Mouse (Mus musculus): ENCODE results near the gene Celf1. TPM values are rescaled to one million over a fixed set of nuclear protein-coding genes. Genes with fewer than 3 reads are reported as not detected.

The Celf1 gene
- total RNA-seq, 2 experiments from 2014 or later, result 94.0 to 103 TPM

DNA sequence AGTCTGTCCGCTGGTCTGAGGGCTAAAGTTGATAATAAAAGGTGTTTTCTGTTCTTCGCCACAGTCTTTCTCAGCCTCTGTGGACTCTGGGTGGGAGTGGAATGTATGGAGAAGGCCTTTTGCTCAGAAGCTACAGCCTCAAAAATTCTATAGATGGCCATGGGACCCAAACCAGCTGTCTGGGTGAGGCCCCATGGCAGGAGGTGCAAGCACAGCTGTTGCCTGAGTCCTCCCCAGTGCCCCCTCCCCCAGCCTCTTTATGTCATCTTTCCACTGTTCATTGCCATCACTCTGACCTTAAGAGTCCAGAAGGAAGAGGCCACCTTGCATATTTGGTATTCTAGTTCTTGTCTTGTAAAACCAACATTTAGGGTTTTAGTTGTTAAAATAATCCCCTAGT, 119.2 kb downstream of the Celf1 start:
- no peak for DNase-seq (ENCODE audit: low spot score in 2 of 2)

DNA sequence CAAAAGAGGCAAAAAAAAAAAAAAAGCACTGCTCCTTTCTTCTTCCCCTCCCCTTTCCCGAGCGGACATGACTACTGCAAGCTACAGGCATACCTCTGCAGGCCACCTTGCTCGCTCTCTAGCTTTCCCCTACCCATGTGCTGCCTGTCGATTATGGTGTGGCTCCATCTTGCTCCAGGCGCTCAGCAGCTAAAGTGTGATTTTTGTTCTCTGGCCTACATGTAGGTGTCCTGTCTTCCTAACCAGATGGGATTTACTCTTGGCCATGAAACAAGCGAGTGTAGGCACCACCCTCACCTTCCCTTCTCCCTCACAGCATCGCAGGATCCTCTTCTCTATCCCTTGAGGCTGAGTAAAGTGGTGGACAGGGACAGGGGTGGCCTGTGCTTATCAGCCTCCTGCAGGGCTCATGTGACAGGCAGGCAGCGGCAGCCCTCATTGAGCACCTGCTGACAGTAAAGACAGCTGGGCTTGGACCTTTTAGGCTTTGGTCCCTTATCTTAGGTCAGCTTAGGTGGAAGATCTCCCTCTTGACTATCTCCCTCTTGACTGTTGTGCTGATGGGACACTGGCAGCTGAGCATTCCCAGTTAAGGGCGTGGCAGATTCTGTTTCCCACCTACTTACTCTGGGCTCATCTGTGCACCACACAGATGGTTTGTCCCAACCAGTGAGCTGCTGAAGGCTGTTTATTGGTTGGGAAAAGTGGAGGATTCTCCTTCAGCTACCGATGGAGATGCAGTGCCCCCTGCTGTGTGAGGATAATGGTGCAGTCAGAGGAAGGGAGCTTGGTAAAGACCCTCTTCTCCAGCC, 120.6 kb downstream of the Celf1 start:
- no peak for DNase-seq (ENCODE audit: low spot score in 2 of 2)

DNA sequence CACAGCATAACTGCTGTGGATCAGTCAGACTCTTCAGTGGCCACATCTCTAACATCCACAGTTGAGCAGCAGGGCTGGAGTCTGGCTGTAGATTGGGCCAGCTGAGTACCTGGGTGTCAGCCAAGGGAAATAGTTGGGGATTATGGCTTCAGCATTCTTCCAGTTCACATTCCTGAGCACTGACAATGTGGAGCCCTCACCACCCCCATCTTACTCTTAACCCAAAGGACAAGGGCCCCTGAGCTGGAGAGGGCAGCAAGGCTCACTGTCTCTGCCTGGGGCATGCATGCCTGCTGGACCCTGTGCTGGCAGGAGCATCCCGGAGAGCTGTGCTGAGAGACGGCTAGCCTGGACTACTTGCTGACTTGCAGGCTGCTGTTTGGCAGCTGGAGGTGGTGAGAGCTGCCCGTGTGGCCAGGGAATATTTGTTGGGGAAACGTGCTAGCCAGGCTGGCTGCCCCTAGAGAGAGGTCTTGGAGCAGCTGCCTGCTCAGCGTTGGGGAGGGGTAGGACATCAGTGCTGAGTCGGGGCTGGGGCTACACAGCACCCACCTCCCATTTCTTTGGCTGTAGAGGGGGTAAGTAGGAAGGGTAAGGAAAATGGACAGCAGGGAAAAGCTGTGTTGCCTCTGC, 121.8 kb downstream of the Celf1 start:
- no peak for DNase-seq (ENCODE audit: low spot score in 2 of 2)

DNA sequence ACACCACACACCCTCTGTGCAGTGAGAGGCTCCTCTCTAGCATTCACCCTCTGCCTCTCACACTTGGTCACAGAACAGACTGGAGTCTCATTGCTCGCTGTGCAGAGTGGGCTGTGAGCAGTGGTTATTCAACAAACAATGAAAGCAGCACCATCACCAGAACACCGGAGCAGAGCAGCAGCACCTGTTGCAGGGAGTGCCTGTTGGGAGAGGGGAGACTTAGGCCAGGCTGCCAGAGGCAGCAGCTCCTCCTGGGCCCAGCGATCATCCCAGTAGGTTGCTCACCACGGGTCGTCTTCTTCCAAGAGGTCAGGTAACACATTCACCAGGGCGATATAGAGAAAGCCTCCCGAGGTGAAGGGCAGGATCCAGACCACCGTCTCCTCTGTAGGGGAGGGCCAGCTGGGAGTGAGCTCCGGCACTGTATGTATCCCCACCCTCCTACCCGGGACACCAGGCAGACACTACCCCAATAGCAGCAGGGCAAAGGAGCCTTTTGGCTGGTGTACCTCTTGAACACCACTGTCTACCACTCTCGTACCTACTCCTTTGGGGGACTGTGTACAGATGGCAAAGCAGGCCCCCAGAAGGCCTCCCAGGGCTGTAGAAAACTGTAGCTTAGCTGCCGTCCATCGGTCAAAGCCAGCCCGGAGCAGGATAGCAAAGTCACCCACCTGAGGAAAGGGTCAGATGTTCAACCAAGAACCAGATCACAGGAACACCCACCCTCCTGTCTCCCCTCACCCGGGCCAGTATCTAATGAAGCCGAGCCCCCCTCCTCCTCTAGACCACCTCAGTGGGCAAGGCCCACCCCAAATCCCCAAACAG, 122.8 kb downstream of the Celf1 start:
- DNase-seq (ENCODE audit: low spot score in 2 of 2), result no peak

DNA sequence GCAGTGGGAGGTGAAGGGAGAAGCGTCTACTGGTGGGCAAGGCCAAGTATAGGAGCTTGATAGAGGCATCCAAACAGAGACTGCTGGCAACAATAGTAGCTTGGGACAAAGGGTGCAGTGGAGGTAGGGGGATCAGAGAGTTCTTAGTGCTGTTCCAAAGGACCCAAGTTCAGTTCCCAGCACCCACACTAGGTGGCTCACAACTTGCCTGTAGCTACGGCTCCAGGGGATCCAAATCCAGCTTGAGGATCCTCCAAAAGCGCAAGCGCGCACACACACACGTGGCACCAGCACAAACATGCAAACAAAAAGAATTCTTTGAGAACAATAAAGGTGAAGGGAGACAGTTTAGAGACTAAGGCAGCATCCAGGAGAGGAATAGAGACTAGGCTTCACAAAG, 124.0 kb downstream of the Celf1 start:
- no peak for DNase-seq (ENCODE audit: low spot score in 2 of 2)

DNA sequence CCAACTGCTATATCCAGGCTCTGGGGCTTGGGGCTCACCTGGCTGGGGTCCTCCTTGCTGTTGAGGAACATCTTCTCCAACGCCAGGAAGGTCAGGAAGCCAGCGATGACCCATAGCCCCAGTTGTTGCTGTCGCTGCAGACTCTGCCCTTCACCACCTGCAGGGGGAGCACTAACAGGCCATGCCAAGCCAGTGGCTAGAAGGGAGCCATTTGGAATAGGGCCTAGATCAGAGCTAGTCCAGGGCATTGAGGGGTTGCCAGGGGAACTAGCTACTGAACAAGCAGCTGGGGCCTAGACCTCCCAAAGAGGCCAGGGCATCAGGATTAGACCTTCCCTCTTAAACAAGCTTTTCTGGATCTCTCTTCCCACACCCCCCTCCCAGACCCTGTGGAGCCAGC, 125.4 kb downstream of the Celf1 start:
- DNase-seq (ENCODE audit: low spot score in 2 of 2), result no peak

DNA sequence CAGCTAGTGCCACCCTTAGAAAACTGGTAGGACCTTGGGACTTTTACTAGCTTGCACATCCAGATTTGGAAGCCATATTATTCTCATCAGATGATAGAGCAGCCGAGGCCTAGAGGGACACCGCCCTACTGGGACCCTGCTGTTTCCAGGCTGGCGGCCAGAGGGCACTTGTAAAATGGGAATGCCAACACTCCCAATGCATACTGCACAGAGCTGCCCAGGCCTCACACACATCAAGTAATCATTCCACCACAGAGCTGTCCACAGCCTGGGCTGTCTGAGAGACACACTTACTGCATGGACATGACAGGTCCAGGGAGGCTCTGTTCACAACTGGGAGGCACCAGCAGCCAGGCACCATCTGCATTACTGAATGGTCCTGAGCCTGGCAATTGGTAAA, 126.3 kb downstream of the Celf1 start:
- DNase-seq (ENCODE audit: low spot score in 2 of 2), result no peak

DNA sequence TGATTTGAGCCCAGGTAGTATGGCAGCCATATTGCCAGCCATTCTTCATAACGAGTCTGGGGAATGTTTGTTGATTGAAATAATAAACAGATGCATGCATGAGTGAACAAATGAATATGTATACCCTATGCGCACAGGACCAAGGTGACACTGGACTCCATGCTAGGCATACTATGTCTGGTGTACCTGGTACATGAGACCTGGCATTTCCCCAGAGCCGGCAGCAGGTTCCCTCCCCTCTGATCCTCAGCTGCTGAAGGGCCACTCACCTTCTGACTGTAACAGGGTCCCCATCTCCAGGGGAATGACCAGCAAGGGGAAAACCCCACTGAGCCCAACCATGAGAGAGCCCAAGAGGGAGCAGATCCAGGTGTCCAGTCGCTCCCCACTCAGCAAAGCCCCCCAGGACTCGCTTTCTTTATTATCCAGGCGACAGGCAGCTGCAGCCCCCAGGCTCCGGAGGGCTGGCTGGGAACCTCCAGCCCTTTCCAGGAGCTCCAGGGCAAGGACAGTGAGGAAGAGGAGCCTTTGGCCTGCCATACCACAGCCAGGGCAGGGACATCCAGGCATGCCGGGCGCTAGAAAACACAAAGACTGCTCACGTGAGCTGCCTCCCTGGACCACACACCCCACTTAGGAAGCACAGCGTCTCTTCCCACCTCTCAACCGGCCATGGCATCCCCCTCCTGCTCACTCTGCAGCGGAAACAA, 128.1 kb downstream of the Celf1 start:
- no peak for DNase-seq (ENCODE audit: low spot score in 2 of 2)

DNA sequence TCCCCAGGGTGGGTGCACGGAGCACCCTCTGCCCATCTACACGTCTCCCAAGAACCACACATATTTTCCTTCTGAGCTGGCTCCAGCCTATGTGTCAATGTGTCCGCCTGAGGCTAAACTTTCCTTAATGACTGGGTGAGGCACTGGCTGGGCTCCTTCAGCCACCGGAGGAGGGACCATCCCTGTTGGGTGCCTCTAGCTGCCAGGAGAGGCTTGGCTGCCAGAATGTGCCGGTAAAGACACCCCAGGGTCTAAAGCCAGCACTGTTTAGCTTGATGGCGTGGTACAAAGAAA, 128.6 kb downstream of the Celf1 start:
- DNase-seq (ENCODE audit: low spot score in 2 of 2), result no peak

Other genes with a start within 250 kb of the Celf1 start
- gene Fnbp4, start 195.0 kb upstream of the Celf1 start, total RNA-seq (2021), result 100 to 1,000 TPM; 120 to 121 TPM
- 1 to 10 TPM; 1.3 to 2.1 TPM for gene Agbl2, start 157.7 kb upstream of the Celf1 start, total RNA-seq (2021)
- 100 to 1,000 TPM; 177 to 190 TPM for gene Mtch2, start 93.2 kb upstream of the Celf1 start, total RNA-seq (2021)
- 1 to 10 TPM; 5.4 to 5.6 TPM for gene C1qtnf4, start 54.5 kb upstream of the Celf1 start, total RNA-seq (2021)
- 10 to 100 TPM; 35.6 to 37.4 TPM for gene Kbtbd4, start 35.6 kb upstream of the Celf1 start, total RNA-seq (2021)
- gene Ndufs3, start 35.6 kb upstream of the Celf1 start, total RNA-seq (2021), result 100 to 1,000 TPM; 354 to 392 TPM
- 1 to 10 TPM; 4.2 to 4.9 TPM for gene Rapsn, start 95.2 kb downstream of the Celf1 start, total RNA-seq (2021)
- 100 to 1,000 TPM; 203 to 210 TPM for gene Psmc3, start 113.6 kb downstream of the Celf1 start, total RNA-seq (2021)
- gene Slc39a13, start 130.0 kb downstream of the Celf1 start, total RNA-seq (2021), result 10 to 100 TPM; 35.7 to 42.0 TPM
- gene Spi1, start 142.0 kb downstream of the Celf1 start, total RNA-seq (2021), result 1 to 10 TPM; 7.8 to 7.9 TPM
- gene Mybpc3, start 177.8 kb downstream of the Celf1 start, total RNA-seq (2021), result under 1 TPM in 1 of 2 experiments, not detected in 1; 0.17 TPM
- gene Madd, start 243.5 kb downstream of the Celf1 start, total RNA-seq (2021), result 10 to 100 TPM; 27.4 to 31.8 TPM

All from adrenal gland, postnatal 4 days (tissue).